Mouse (Mus musculus) heart, embryonic 13.5 days (tissue): ENCODE results near the gene Rrbp1. TPM values are rescaled to one million over a fixed set of nuclear protein-coding genes. Genes with fewer than 3 reads are reported as not detected.

Experiments used
- ATAC-seq: fragments of 200-750 bp; cut with Nextera tagmentation; 2 replicates; pipeline ENCODE4 v1.8.0; 2017; ENCODE audit warnings: moderate TSS enrichment; ENCODE audit not compliant: insufficient number of reproducible peaks, low FRiP score, low TSS enrichment; ENCODE audit errors: extremely low read depth
- H3K27ac ChIP-seq: fragments of 300-500 bp; sonication (generic); replicated peaks from 2 replicates; pipeline ENCODE4 v1.5.1; 2015; ENCODE audit warnings: moderate library complexity, mild to moderate bottlenecking, inconsistent platforms
- H3K27me3 ChIP-seq: fragments of 300-500 bp; sonication (generic); replicated peaks from 2 replicates; pipeline ENCODE4 v1.6.1; 2015; ENCODE audit warnings: mild to moderate bottlenecking, inconsistent platforms
- H3K36me3 ChIP-seq: fragments of 300-500 bp; sonication (generic); 2 replicates; pipeline ENCODE4 v1.6.1; 2015; ENCODE audit warnings: mild to moderate bottlenecking, inconsistent platforms
- H3K4me1 ChIP-seq: fragments of 300-500 bp; sonication (generic); 2 replicates; pipeline ENCODE4 v1.6.1; 2015; ENCODE audit warnings: inconsistent platforms
- H3K4me2 ChIP-seq: fragments of 300-500 bp; sonication (generic); 2 replicates; pipeline ENCODE4 v1.6.1; 2015; ENCODE audit warnings: inconsistent platforms, mild to moderate bottlenecking, moderate library complexity
- H3K4me3 ChIP-seq: fragments of 300-500 bp; sonication (generic); 2 replicates; pipeline ENCODE4 v1.5.1; 2015; ENCODE audit warnings: moderate library complexity, mild to moderate bottlenecking, inconsistent platforms
- H3K9ac ChIP-seq: fragments of 300-500 bp; sonication (generic); 2 replicates; pipeline ENCODE4 v1.6.1; 2015; ENCODE audit warnings: inconsistent platforms, mild to moderate bottlenecking, moderate library complexity
- H3K9me3 ChIP-seq: fragments of 300-500 bp; sonication (generic); 2 replicates; pipeline ENCODE4 v1.6.1; 2016; ENCODE audit warnings: inconsistent platforms
- WGBS: fragments of 180-500 bp; shearing (Covaris S2); methylation state at CpG from one replicate; pipeline ENCODE4 v1.1.7; 2015; ENCODE audit warnings: mixed read lengths; 5-methylcytosine and 5-hydroxymethylcytosine counted together
- polyA plus RNA-seq: library from polyadenylated mRNA; unstranded; fragments of >200 nt; fragmentation: Nextera tagmentation; extraction: Ambion mirVana; gene quantifications from 2 replicates; pipeline ENCODE4 v1.2.1, GENCODE M21; 2015

Rrbp1 gene
- polyA plus RNA-seq, 1 experiment from 2014 or later: 65.1 TPM

- Histone ChIP-seq H3K9me3 (no peaks in the 10 kb centered on the region), H3K27me3 (no peaks in the 10 kb centered on the region), H3K27ac (peak overlapping the region; percentile 39), H3K4me1 (peaks cover 71% of the 10 kb centered on the region), H3K4me3 (no peak overlapping the region), H3K4me2 (no peak overlapping the region), H3K36me3 (peaks cover 19% of the 10 kb centered on the region), H3K9ac (no peak overlapping the region)
- no peak for ATAC-seq
- WGBS: 76% methylated on average over 8 of the region's 8 CpGs
Measured at GRCm38 (mm10) chr2:143934439-143934838, 76.6 kb downstream of the Rrbp1 start.

DNA sequence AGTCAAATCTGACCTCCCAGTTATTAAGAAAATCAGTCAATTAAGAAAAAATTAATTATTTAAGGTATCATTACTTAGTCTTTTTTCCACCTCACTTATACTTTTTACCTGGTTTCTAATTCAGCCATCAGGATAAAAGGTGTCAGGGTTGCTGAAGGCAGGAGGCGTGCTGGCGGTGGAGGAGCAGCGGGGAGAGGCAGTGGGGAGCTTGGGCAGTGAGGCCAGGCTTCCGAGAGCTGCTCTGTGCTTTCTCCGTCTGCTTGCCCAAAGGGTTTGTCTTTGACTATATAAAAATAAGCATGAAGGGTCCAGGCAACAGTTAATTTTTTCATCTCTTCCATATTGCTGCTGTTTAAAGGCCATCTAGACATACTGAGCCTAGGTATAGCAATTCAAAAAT lies 77.5 kb downstream of the Rrbp1 start:
- 65% methylated on average over 5 of the region's 5 CpGs for WGBS
- Histone ChIP-seq H3K27me3 (no peaks in the 10 kb centered on the region), H3K4me2 (no peak overlapping the region), H3K4me1 (peaks cover 66% of the 10 kb centered on the region), H3K36me3 (peaks cover 10% of the 10 kb centered on the region), H3K27ac (peak overlapping the region; percentile 39; the same call in 1 of the 2 replicates), H3K9ac (0 out of 2 replicates have a peak overlapping the region, but pooled peaks have one; percentile 7), H3K9me3 (no peaks in the 10 kb centered on the region), H3K4me3 (no peak overlapping the region)
- ATAC-seq: no peak

DNA sequence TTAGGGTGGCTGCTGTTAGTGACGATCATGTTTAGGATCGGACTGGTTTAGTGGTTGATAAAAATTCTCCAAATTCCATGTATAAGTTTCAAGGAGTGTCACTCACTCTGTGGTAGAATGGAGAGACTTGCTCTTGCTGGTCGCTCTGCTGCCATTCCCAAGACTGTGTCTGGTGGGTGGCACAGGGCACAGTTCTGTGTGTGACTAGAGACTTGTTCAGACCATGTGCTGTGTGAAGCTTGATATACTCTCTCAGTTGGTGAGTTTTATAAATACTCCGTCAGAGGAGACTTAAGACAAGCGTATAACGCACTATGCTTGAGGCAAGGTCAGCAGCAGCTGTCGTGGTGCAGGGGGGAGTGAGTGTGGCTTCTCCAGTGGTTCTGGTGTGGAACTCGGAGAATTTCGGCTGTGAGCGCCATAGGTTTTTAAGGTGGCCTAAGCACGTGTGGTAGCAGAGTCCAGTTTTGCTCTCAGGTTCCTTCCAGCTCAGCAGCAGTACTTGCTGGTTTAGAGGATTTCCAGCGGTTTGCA lies 78.7 kb downstream of the Rrbp1 start:
- Histone ChIP-seq H3K27ac (peak overlapping the region; percentile 29), H3K4me3 (no peak overlapping the region), H3K4me2 (0 out of 2 replicates have a peak overlapping the region, but pooled peaks have one; percentile 5)

GRCm38 (mm10) chr2:143929607-143930311 lies 81.3 kb downstream of the Rrbp1 start:
- H3K4me1 ChIP-seq: peaks cover 56% of the 10 kb centered on the region
- no peaks in the 10 kb centered on the region for H3K27me3 ChIP-seq
- no peak for ATAC-seq
- WGBS: 49% methylated on average over 3 of the region's 3 CpGs
- 0 out of 2 replicates have a peak, but pooled peaks cover 3% of the 10 kb centered on the region for H3K36me3 ChIP-seq
- no peak overlapping the region for H3K9ac ChIP-seq
- H3K4me2 ChIP-seq: no peak overlapping the region
- H3K27ac ChIP-seq: no peak overlapping the region
- no peaks in the 10 kb centered on the region for H3K9me3 ChIP-seq
- no peak overlapping the region for H3K4me3 ChIP-seq

More for the DNA sequence above, 78.7 kb downstream of the Rrbp1 start:
- no peak for ATAC-seq
- Histone ChIP-seq H3K36me3 (0 out of 2 replicates have a peak, but pooled peaks cover 3% of the 10 kb centered on the region), H3K4me1 (peaks cover 59% of the 10 kb centered on the region), H3K9me3 (no peaks in the 10 kb centered on the region), H3K9ac (no peak overlapping the region; the same call in 1 of the 2 replicates), H3K27me3 (no peaks in the 10 kb centered on the region)
- WGBS: 59% methylated on average over 12 of the region's 12 CpGs

GRCm38 (mm10) chr2:143925826-143926225 lies 85.2 kb downstream of the Rrbp1 start:
- 85% methylated on average over 6 of the region's 6 CpGs for WGBS

GRCm38 (mm10) chr2:143924085-143924484 lies 87.0 kb downstream of the Rrbp1 start:
- no peak for ATAC-seq
- Histone ChIP-seq H3K4me1 (peaks cover 53% of the 10 kb centered on the region), H3K9me3 (no peaks in the 10 kb centered on the region), H3K9ac (peak overlapping the region; percentile 72), H3K4me2 (peak overlapping the region; percentile 60), H3K4me3 (peak overlapping the region; percentile 3; the same call in 1 of the 2 replicates), H3K36me3 (no peaks in the 10 kb centered on the region), H3K27ac (peak overlapping the region; percentile 83), H3K27me3 (no peaks in the 10 kb centered on the region)
- WGBS: 31% methylated on average over 7 of the region's 7 CpGs

More at GRCm38 (mm10) chr2:143925826-143926225, 85.2 kb downstream of the Rrbp1 start:
- H3K9ac ChIP-seq: no peak overlapping the region
- no peaks in the 10 kb centered on the region for H3K9me3 ChIP-seq
- no peak overlapping the region for H3K4me2 ChIP-seq
- ATAC-seq: no peak
- no peaks in the 10 kb centered on the region for H3K27me3 ChIP-seq
- H3K27ac ChIP-seq: no peak overlapping the region
- H3K36me3 ChIP-seq: no peaks in the 10 kb centered on the region
- no peak overlapping the region for H3K4me3 ChIP-seq
- H3K4me1 ChIP-seq: peaks cover 48% of the 10 kb centered on the region

DNA sequence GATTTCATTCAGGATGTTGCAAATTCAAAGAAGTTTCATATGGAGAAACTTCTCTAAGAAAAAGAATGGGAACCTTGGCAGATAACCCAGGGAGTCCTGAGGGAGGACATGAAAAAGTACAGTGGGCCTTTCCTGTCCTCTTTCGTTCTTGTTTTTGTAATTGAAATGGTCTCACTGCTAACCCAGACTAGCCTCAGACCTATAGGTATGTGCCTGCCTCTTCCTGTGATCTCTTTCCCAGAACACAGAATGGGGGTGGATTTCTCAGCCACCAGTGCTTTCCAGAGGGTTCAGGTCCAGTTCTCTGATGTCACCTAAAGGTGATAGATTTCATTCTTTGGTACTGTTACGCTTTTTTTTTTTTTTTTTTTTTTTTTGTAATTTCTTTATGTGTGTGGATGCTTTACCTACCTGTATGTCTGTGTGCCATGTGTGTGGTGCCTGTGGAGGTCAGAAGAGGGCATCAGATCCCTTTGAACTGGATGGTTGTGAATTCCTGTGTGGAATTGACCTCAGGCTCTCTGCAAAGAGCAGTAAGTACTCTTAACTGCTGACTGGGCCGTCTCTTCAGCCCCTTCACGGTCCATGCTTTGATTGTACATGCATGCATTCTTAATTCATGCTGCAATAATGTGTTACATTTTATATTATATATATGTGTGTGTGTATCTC lies 92.1 kb downstream of the Rrbp1 start:
- H3K4me1 ChIP-seq: peaks cover 61% of the 10 kb centered on the region
- H3K27ac ChIP-seq: peak overlapping the region; percentile 54; the same call in 1 of the 2 replicates
- no peaks in the 10 kb centered on the region for H3K27me3 ChIP-seq
- H3K9me3 ChIP-seq: no peaks in the 10 kb centered on the region
- H3K4me3 ChIP-seq: peak overlapping the region; percentile 95
- no peaks in the 10 kb centered on the region for H3K36me3 ChIP-seq
- 39% methylated on average over 4 of the region's 4 CpGs for WGBS
- no peak for ATAC-seq
- peak overlapping the region; percentile 69 for H3K4me2 ChIP-seq
- peak overlapping the region; percentile 98 for H3K9ac ChIP-seq

GRCm38 (mm10) chr2:143917622-143918021 lies 93.4 kb downstream of the Rrbp1 start:
- H3K9ac ChIP-seq: peak overlapping the region; percentile 98
- ATAC-seq: no peak
- H3K27me3 ChIP-seq: no peaks in the 10 kb centered on the region
- H3K4me2 ChIP-seq: peak overlapping the region; percentile 69
- no peaks in the 10 kb centered on the region for H3K9me3 ChIP-seq
- 45% methylated on average over 5 of the region's 5 CpGs for WGBS
- peak overlapping the region; percentile 95 for H3K4me3 ChIP-seq
- H3K27ac ChIP-seq: peak overlapping the region; percentile 42
- H3K36me3 ChIP-seq: no peaks in the 10 kb centered on the region
- H3K4me1 ChIP-seq: peaks cover 52% of the 10 kb centered on the region

GRCm38 (mm10) chr2:143916229-143916628 lies 94.8 kb downstream of the Rrbp1 start:
- no peak for ATAC-seq
- 2% methylated on average over 5 of the region's 5 CpGs for WGBS
- H3K27ac ChIP-seq: peak overlapping the region; percentile 100

GRCm38 (mm10) chr2:143915600-143916135 lies 95.4 kb downstream of the Rrbp1 start:
- peak overlapping the region; percentile 100 for H3K27ac ChIP-seq
- H3K4me3 ChIP-seq: peak overlapping the region; percentile 95
- no peaks in the 10 kb centered on the region for H3K9me3 ChIP-seq
- H3K9ac ChIP-seq: peak overlapping the region; percentile 98
- WGBS: under 1% methylated on average over 32 of the region's 32 CpGs
- peak overlapping the region; percentile 69 for H3K4me2 ChIP-seq
- no peaks in the 10 kb centered on the region for H3K27me3 ChIP-seq
- ATAC-seq: no peak
- peaks cover 39% of the 10 kb centered on the region for H3K4me1 ChIP-seq
- no peaks in the 10 kb centered on the region for H3K36me3 ChIP-seq

More at GRCm38 (mm10) chr2:143916229-143916628, 94.8 kb downstream of the Rrbp1 start:
- Histone ChIP-seq H3K9ac (peak overlapping the region; percentile 98), H3K4me3 (peak overlapping the region; percentile 95), H3K27me3 (no peaks in the 10 kb centered on the region), H3K4me2 (peak overlapping the region; percentile 69), H3K4me1 (peaks cover 45% of the 10 kb centered on the region), H3K9me3 (no peaks in the 10 kb centered on the region), H3K36me3 (no peaks in the 10 kb centered on the region)
